ENCODE assay signal across 9 mouse cellular contexts in the genomic region with DNA sequence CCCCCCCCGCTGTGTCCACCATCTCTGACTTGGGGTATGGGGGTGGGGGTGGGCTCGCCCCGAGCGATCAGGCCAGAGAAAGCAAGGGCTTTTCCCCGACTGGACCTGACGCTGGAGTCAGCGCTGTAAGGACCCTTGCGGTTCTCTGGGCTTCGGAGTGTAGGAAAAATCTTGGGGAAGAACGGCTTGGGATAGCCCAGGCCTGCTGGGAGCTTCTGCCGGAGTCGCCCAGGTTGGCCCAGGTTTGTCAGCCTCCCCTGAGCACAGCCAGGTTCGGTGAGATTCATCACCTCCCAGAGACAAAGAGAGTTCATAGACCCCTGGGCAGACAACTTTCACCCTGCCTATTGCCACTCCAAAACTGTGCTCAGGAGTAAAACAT. TPM values are rescaled to one million over a fixed set of nuclear protein-coding genes. Genes with fewer than 3 reads are reported as not detected.
DNase-seq lines count a peak whose midpoint lies in the region; ATAC-seq lines count a peak whose summit lies in the region.
"Had no signal": no experiment of that assay in that cellular context is flagged by ENCODE, and none has a peak within 500 bp of the region (broad histone marks: within the 10 kb centered on the region; RNA-seq: fewer than 3 reads in every experiment).

No protein-coding gene starts in this region.

- intact Hi-C loops in heart, postnatal 25 days (cut with DNase I): no loop called here
- intact Hi-C loops in gastrocnemius, postnatal 14 days (cut with DNase I; ENCODE audit: low total_unique reads): no loop called here

- peak overlapping the region; percentile 69 for H3K9ac ChIP-seq in heart, embryonic 12.5 days
- no peak overlapping the region for H3K9ac ChIP-seq in liver, embryonic 16.5 days (ENCODE audit: low read depth, low read length)

- peak; percentile 12; the same call in 1 of the 2 replicates for ATAC-seq in heart, embryonic 12.5 days (ENCODE audit: insufficient number of reproducible peaks, low FRiP score)
- no peak for ATAC-seq in liver, embryonic 16.5 days (ENCODE audit: low read depth)
- no peak for ATAC-seq in erythroid progenitor cell, adult 5-6 weeks (replicated peaks; ENCODE audit: low FRiP score, poor library complexity, severe bottlenecking)

- WGBS in heart, embryonic 12.5 days: 18% methylated on average over 12 of the region's 13 CpGs
- WGBS in hindbrain, embryonic 10.5 days: 5% methylated on average over 13 of the region's 13 CpGs
- 36% methylated on average over 12 of the region's 13 CpGs for WGBS in liver, embryonic 16.5 days (ENCODE audit: insufficient replicate concordance)

- peak overlapping the region; percentile 46 for H3K4me3 ChIP-seq in heart, embryonic 12.5 days
- H3K4me3 ChIP-seq in hindbrain, embryonic 10.5 days: peak overlapping the region; percentile 50
- peak overlapping the region; percentile 34; the same call in 1 of the 2 replicates for H3K4me3 ChIP-seq in liver, embryonic 16.5 days (ENCODE audit: low read depth, low read length)

- no peaks in the 10 kb centered on the region for H3K27me3 ChIP-seq in heart, embryonic 12.5 days (replicated peaks)
- peaks cover 49% of the 10 kb centered on the region for H3K27me3 ChIP-seq in hindbrain, embryonic 10.5 days (ENCODE audit: insufficient read depth, poor library complexity, severe bottlenecking)
- peaks cover 8% of the 10 kb centered on the region; the same call in 1 of the 2 replicates for H3K27me3 ChIP-seq in liver, embryonic 16.5 days (ENCODE audit: control insufficient read depth, insufficient read depth, low read depth, low read length)

- H3K4me1 ChIP-seq in heart, embryonic 12.5 days (replicated peaks): peaks cover 30% of the 10 kb centered on the region
- peaks cover 54% of the 10 kb centered on the region for H3K4me1 ChIP-seq in hindbrain, embryonic 10.5 days (replicated peaks)
- no peaks in the 10 kb centered on the region for H3K4me1 ChIP-seq in liver, embryonic 16.5 days (ENCODE audit: control insufficient read depth, low read depth, low read length)

- peak overlapping the region; percentile 22; the same call in 1 of the 2 replicates for H3K27ac ChIP-seq in heart, embryonic 12.5 days (ENCODE audit: poor library complexity, severe bottlenecking)
- peak overlapping the region; percentile 78 for H3K27ac ChIP-seq in hindbrain, embryonic 10.5 days
- no peak overlapping the region for H3K27ac ChIP-seq in liver, embryonic 16.5 days (ENCODE audit: low read length)

- peak overlapping the region; percentile 85 for H3K4me2 ChIP-seq in heart, embryonic 12.5 days
- peak overlapping the region; percentile 38; the same call in 1 of the 2 replicates for H3K4me2 ChIP-seq in liver, embryonic 16.5 days (ENCODE audit: low read depth, low read length)

- no peak for DNase-seq in heart, postnatal 25 days (ENCODE audit: low spot score)
- peak; percentile 74 for DNase-seq in ES-CJ7 (ENCODE audit: low read depth, low spot score)
- no peak for DNase-seq in hindbrain, embryonic 10.5 days (ENCODE audit: low spot score)
- DNase-seq in cerebellum, adult 11-12 months: no peak
- DNase-seq in gastrocnemius, postnatal 14 days: no peak

- no peaks in the 10 kb centered on the region for H3K9me3 ChIP-seq in heart, embryonic 12.5 days (replicated peaks)
- H3K9me3 ChIP-seq in hindbrain, embryonic 10.5 days: no peaks in the 10 kb centered on the region
- no peaks in the 10 kb centered on the region for H3K9me3 ChIP-seq in liver, embryonic 16.5 days (replicated peaks; ENCODE audit: control insufficient read depth, low read length)

- H3K36me3 ChIP-seq in heart, embryonic 12.5 days: peaks cover 27% of the 10 kb centered on the region
- H3K36me3 ChIP-seq in hindbrain, embryonic 10.5 days: peaks cover 36% of the 10 kb centered on the region
- no peaks in the 10 kb centered on the region for H3K36me3 ChIP-seq in liver, embryonic 16.5 days (ENCODE audit: control insufficient read depth, insufficient read depth)

RNA-seq across cellular contexts. Expression of a gene that starts 17.8 kb away (rescaled TPM):
- polyA plus RNA-seq in heart, embryonic 12.5 days (2016; fragmentation: Nextera tagmentation; extraction: Ambion mirVana): 6.4 and 6.7 TPM in 2 replicates
- total RNA-seq in heart, postnatal 25 days (2021): 1 to 10 TPM; 1.3 to 1.5 TPM
- polyA plus RNA-seq in hindbrain, embryonic 10.5 days (2016; fragmentation: Nextera tagmentation; extraction: Ambion mirVana): 11.1 and 17.8 TPM in 2 replicates
- polyA plus RNA-seq in liver, embryonic 16.5 days (2015; fragmentation: Nextera tagmentation; extraction: Ambion mirVana): 1.3 TPM in 2 replicates
- total RNA-seq in gastrocnemius, postnatal 14 days (2021): under 1 TPM in 1 of 2 experiments, not detected in 1; 0.08 TPM
- not detected in 2 replicates for total RNA-seq in erythroid progenitor cell, adult 5-6 weeks (2015; ENCODE audit: low replicate concordance)
- total RNA-seq in erythroid progenitor cell, adult 5-6 weeks (2017; ENCODE audit: low replicate concordance): not detected in 2 replicates
- polyA plus RNA-seq: C2C12 had no signal
